Mouse (Mus musculus): ENCODE results near the gene Rbms3.

GRCm38 (mm10) chr9:117192565-117193540, 436.9 kb downstream of the Rbms3 start:
- no peak for TF ChIP-seq POLR2A (IDR thresholded peaks at IDR 0.05; ENCODE audit: extremely low read depth, insufficient read depth, low read length)
- TF ChIP-seq CTCF (IDR thresholded peaks at IDR 0.05; ENCODE audit: extremely low read depth, insufficient read depth, low read length) = no peak

Data from cortical plate, adult 2 months (tissue).